Mouse (Mus musculus) midbrain, postnatal 0 days (tissue): ENCODE results near the gene Garnl3. TPM values are rescaled to one million over a fixed set of nuclear protein-coding genes. Genes with fewer than 3 reads are reported as not detected.
A peak's percentile ranks its signal among the peaks of the same experiment; 100 is the strongest.
"Not testable (repeated sequence)": the region's sequence is repeated elsewhere in the genome, so short reads cannot be mapped to it uniquely, and the experiment has no call there.

Source experiments
- ATAC-seq: fragments of 200-750 bp; cut with Nextera tagmentation; 2 replicates; pipeline ENCODE4 v1.8.0; 2017; ENCODE audit warnings: moderate number of reproducible peaks, mild to moderate bottlenecking, moderate TSS enrichment, moderate library complexity; ENCODE audit not compliant: low FRiP score
- DNase-seq: peaks from one replicate; pipeline ENCODE4 v3.0.0-alpha.2; 2015; ENCODE audit warnings: low spot score
- H3K27ac ChIP-seq: fragments of 300-500 bp; sonication (generic); 2 replicates; pipeline ENCODE4 v1.5.1; 2014; ENCODE audit warnings: low read depth, mild to moderate bottlenecking, low read length, mixed read lengths
- H3K27me3 ChIP-seq: fragments of 300-500 bp; sonication (generic); 2 replicates; pipeline ENCODE4 v1.6.1; 2014; ENCODE audit warnings: low read length, control low read depth, mixed read lengths; ENCODE audit not compliant: insufficient read depth
- H3K36me3 ChIP-seq: fragments of 300-500 bp; sonication (generic); 2 replicates; pipeline ENCODE4 v1.6.1; 2014; ENCODE audit warnings: low read length, control low read depth, mixed read lengths; ENCODE audit not compliant: insufficient read depth
- H3K4me1 ChIP-seq: fragments of 300-500 bp; sonication (generic); 2 replicates; pipeline ENCODE4 v1.6.1; 2014; ENCODE audit warnings: mild to moderate bottlenecking, control low read depth, antibody characterized with exemption, low read length, mixed read lengths; ENCODE audit not compliant: insufficient read depth
- H3K4me2 ChIP-seq: fragments of 300-500 bp; sonication (generic); 2 replicates; pipeline ENCODE4 v1.6.1; 2014; ENCODE audit warnings: low read depth, mild to moderate bottlenecking, low read length, mixed read lengths; ENCODE audit not compliant: poor library complexity, severe bottlenecking
- H3K4me3 ChIP-seq: fragments of 300-500 bp; sonication (generic); 2 replicates; pipeline ENCODE4 v1.5.1; 2014; ENCODE audit warnings: low read depth, mild to moderate bottlenecking, low read length, moderate library complexity
- H3K9ac ChIP-seq: fragments of 300-500 bp; sonication (generic); replicated peaks from 2 replicates; pipeline ENCODE4 v1.6.1; 2014; ENCODE audit warnings: mild to moderate bottlenecking, low read length, moderate library complexity, mixed read lengths; ENCODE audit not compliant: poor library complexity, severe bottlenecking
- H3K9me3 ChIP-seq: fragments of 300-500 bp; sonication (generic); 2 replicates; pipeline ENCODE4 v1.6.1; 2016; ENCODE audit warnings: low read length, control low read depth
- CTCF ChIP-seq: IDR thresholded peaks from 2 replicates; pipeline ENCODE4 v1.5.1; 2016; ENCODE audit warnings: antibody characterized with exemption, mild to moderate bottlenecking
- WGBS: fragments of 180-500 bp; shearing (Covaris S2); extraction: QIAGEN DNeasy Blood & Tissue Kit; methylation state at CpG from one replicate; pipeline ENCODE4 v1.1.7; 2014; 5-methylcytosine and 5-hydroxymethylcytosine counted together
- polyA plus RNA-seq: library from polyadenylated mRNA; unstranded; fragments of >200 nt; fragmentation: Nextera tagmentation; extraction: Ambion mirVana; gene quantifications from 2 replicates; pipeline ENCODE4 v1.2.1, GENCODE M21; 2015
- total RNA-seq: library from RNA; depleted of rRNA; stranded (reverse); fragments of >200 nt; gene quantifications from 2 replicates; pipeline ENCODE4 v1.2.3, GENCODE M21; 2014

Garnl3 gene
- total and polyA plus RNA-seq, 2 experiments from 2014 or later = 77.1 to 134 TPM

- Histone ChIP-seq H3K36me3 (peaks cover 8% of the 10 kb centered on the region), H3K4me2 (no peak overlapping the region), H3K4me1 (no peaks in the 10 kb centered on the region), H3K27ac (no peak overlapping the region), H3K27me3 (no peaks in the 10 kb centered on the region), H3K9me3 (no peaks in the 10 kb centered on the region), H3K4me3 (no peak overlapping the region), H3K9ac (no peak overlapping the region)
- 77% methylated on average over 6 of the region's 6 CpGs for WGBS
- TF ChIP-seq CTCF = no peak
- DNase-seq (no peak), ATAC-seq (no peak)
These were observed 108.6 kb downstream of the Garnl3 start for GRCm38 (mm10) chr2:33022846-33023245.

GRCm38 (mm10) chr2:33018026-33018425 lies 113.4 kb downstream of the Garnl3 start:
- Histone ChIP-seq H3K27me3 (no peaks in the 10 kb centered on the region), H3K4me3 (no peak overlapping the region), H3K9ac (no peak overlapping the region), H3K4me1 (no peaks in the 10 kb centered on the region), H3K27ac (no peak overlapping the region), H3K36me3 (peaks cover 11% of the 10 kb centered on the region; the same call in 1 of the 2 replicates), H3K4me2 (no peak overlapping the region), H3K9me3 (no peaks in the 10 kb centered on the region)
- WGBS = 11% methylated on average over 6 of the region's 6 CpGs
- DNase-seq (no peak), ATAC-seq (no peak)
- no peak for TF ChIP-seq CTCF

GRCm38 (mm10) chr2:33017191-33017590 lies 114.3 kb downstream of the Garnl3 start:
- no peak for ATAC-seq
- no peak for DNase-seq
- Histone ChIP-seq H3K27ac (no peak overlapping the region), H3K9me3 (no peaks in the 10 kb centered on the region), H3K9ac (no peak overlapping the region), H3K4me2 (no peak overlapping the region), H3K27me3 (no peaks in the 10 kb centered on the region), H3K4me3 (no peak overlapping the region), H3K4me1 (no peaks in the 10 kb centered on the region), H3K36me3 (peaks cover 15% of the 10 kb centered on the region)
- TF ChIP-seq CTCF = no peak
- WGBS = 77% methylated on average over 2 of the region's 2 CpGs

GRCm38 (mm10) chr2:33014877-33015276 lies 116.6 kb downstream of the Garnl3 start:
- H3K4me3 ChIP-seq = no peak overlapping the region
- WGBS = 64% methylated on average over 5 of the region's 5 CpGs
- H3K27me3 ChIP-seq = no peaks in the 10 kb centered on the region
- no peak for ATAC-seq
- no peak overlapping the region for H3K27ac ChIP-seq
- H3K36me3 ChIP-seq = peaks cover 25% of the 10 kb centered on the region
- H3K4me2 ChIP-seq = no peak overlapping the region
- DNase-seq = peak; percentile 63
- TF ChIP-seq CTCF = no peak
- no peaks in the 10 kb centered on the region for H3K9me3 ChIP-seq
- no peaks in the 10 kb centered on the region for H3K4me1 ChIP-seq
- H3K9ac ChIP-seq = no peak overlapping the region

DNA sequence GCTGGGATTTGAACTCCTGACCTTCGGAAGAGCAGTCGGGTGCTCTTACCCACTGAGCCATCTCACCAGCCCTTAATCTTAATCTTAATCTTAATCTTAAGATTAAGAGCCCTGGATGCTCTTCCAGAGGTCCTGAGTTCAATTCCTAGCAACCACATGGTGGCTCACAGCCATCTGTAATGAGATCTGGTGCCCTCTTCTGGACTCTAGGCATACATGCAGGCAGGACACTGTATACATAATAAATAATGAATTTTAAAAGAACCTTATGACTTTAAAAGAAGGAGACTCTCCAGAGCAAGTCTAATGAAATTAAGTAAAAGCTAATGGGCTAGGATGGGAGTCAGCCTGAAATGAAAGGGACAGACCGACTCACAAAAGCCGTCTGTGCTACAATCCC lies 122.4 kb downstream of the Garnl3 start:
- H3K9ac ChIP-seq, H3K27me3 ChIP-seq, H3K4me1 ChIP-seq, H3K4me2 ChIP-seq, H3K9me3 ChIP-seq, ATAC-seq, H3K4me3 ChIP-seq, H3K27ac ChIP-seq, DNase-seq: not testable (repeated sequence)
- H3K36me3 ChIP-seq = peaks cover 44% of the 10 kb centered on the region
- TF ChIP-seq CTCF = peak; percentile 54
- WGBS = 83% methylated on average over 4 of the region's 4 CpGs

DNA sequence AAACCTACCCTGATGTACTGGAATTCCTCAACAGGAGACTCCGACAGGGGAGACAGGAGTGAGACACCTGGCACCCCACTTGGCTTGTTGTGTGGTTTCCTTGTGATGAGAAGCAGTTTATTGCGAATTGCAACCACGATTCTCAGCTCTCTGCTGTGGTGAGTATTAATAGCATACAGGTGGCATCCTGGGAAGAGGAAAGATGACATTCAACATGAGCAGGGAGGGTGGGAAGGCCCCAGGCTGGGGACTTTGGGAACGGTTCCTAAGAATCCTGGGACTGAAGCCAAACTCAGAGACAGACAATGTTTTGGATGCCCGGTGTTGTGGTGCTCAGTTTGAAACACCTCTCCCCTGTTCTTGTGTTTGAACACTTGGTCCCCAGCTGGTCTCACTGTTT lies 126.4 kb downstream of the Garnl3 start:
- DNase-seq = no peak
- TF ChIP-seq CTCF = no peak
- 78% methylated on average over 5 of the region's 5 CpGs for WGBS

More for the DNA sequence above, 126.4 kb downstream of the Garnl3 start:
- no peak overlapping the region for H3K27ac ChIP-seq
- H3K4me1 ChIP-seq = no peaks in the 10 kb centered on the region
- no peak overlapping the region for H3K4me3 ChIP-seq
- no peaks in the 10 kb centered on the region for H3K9me3 ChIP-seq
- peaks cover 42% of the 10 kb centered on the region for H3K36me3 ChIP-seq
- H3K4me2 ChIP-seq = no peak overlapping the region
- H3K9ac ChIP-seq = no peak overlapping the region
- H3K27me3 ChIP-seq = no peaks in the 10 kb centered on the region
- ATAC-seq = no peak
